ENCODE assay signal across 36 mouse cellular contexts in genomic region chr2:152888774-152889173, GRCm38 (mm10). TPM values are rescaled to one million over a fixed set of nuclear protein-coding genes. Genes with fewer than 3 reads are reported as not detected.
"Had no signal": no experiment of that assay in that cellular context is flagged by ENCODE, and none has a peak within 500 bp of the region (broad histone marks: within the 10 kb centered on the region; RNA-seq: fewer than 3 reads in every experiment).

No protein-coding gene starts in this region.

- ATAC-seq: hindbrain, postnatal 0 days; intestine, embryonic 16.5 days; liver, embryonic 12.5 days had no signal

- H3K4me3 ChIP-seq: gastrocnemius, adult 2 months; heart, embryonic 10.5 days; heart, embryonic 12.5 days; hindbrain, embryonic 13.5 days; hindbrain, embryonic 15.5 days; kidney, embryonic 15.5 days; limb, embryonic 13.5 days; limb, embryonic 15.5 days; liver, embryonic 12.5 days had no signal

- H3K27ac ChIP-seq: gastrocnemius, adult 2 months; heart, embryonic 10.5 days; hindbrain, embryonic 13.5 days; hindbrain, embryonic 15.5 days; hindbrain, postnatal 0 days; kidney, embryonic 15.5 days; limb, embryonic 13.5 days; limb, embryonic 15.5 days; liver, embryonic 12.5 days; liver, embryonic 14.5 days had no signal

- DNase-seq: gastrocnemius, adult 2 months; gastrocnemius, postnatal 10 days; gastrocnemius, postnatal 25 days; heart, adult 18-20 months; heart, postnatal 10 days; heart, postnatal 36 days; kidney, adult 11 months; kidney, adult 2 months; kidney, adult 9 months; kidney, postnatal 10 days; kidney, postnatal 25 days; layer of hippocampus, adult 9-11 months; layer of hippocampus, postnatal 36 days; left cerebral cortex, postnatal 4 days had no signal

- H3K27me3 ChIP-seq: heart, embryonic 12.5 days; hindbrain, embryonic 13.5 days; hindbrain, embryonic 15.5 days; kidney, embryonic 15.5 days; limb, embryonic 13.5 days; limb, embryonic 15.5 days; liver, embryonic 12.5 days had no signal

- H3K4me1 ChIP-seq: heart, embryonic 10.5 days; heart, embryonic 12.5 days; hindbrain, embryonic 13.5 days; hindbrain, embryonic 15.5 days; kidney, embryonic 15.5 days; limb, embryonic 13.5 days; limb, embryonic 15.5 days; liver, embryonic 12.5 days had no signal

RNA-seq across cellular contexts. Expression of gene Mylk2, which starts 22.4 kb away (rescaled TPM):
- total RNA-seq: granulocyte monocyte progenitor cell, adult 5-6 weeks; hematopoietic stem cell, adult 5-6 weeks; layer of hippocampus, adult 18-20 months; layer of hippocampus, adult 8-10 months; layer of hippocampus, postnatal 36 days; left cerebral cortex, adult 18-20 months; left cerebral cortex, postnatal 10 days; left cerebral cortex, postnatal 25 days; left cerebral cortex, postnatal 4 days had no signal
- polyA plus RNA-seq: heart, embryonic 14.5 days; hindbrain, embryonic 11.5 days; hindbrain, embryonic 13.5 days; limb, embryonic 11.5 days; liver, adult 2 months; liver, embryonic 12.5 days; liver, embryonic 14.5 days had no signal

RNA-seq across cellular contexts. Expression of gene Foxs1, which starts 44.2 kb away (rescaled TPM):
- total RNA-seq: granulocyte monocyte progenitor cell, adult 5-6 weeks; hematopoietic stem cell, adult 5-6 weeks; liver, adult 2 months had no signal
- polyA plus RNA-seq: liver, embryonic 12.5 days had no signal
